Mouse (Mus musculus) midbrain, embryonic 12.5 days (tissue): ENCODE data around the gene Fbxl17. TPM values are rescaled to one million over a fixed set of nuclear protein-coding genes. Genes with fewer than 3 reads are reported as not detected.

ENCODE experiments used
- ATAC-seq: fragments of 200-750 bp; cut with Nextera tagmentation; 2 replicates; pipeline ENCODE4 v1.8.0; 2017; ENCODE audit warnings: low read depth, moderate TSS enrichment, moderate library complexity; ENCODE audit not compliant: low FRiP score
- H3K27ac ChIP-seq: fragments of 300-500 bp; sonication (generic); replicated peaks from 2 replicates; pipeline ENCODE4 v1.5.1; 2016; ENCODE audit warnings: mild to moderate bottlenecking
- H3K27me3 ChIP-seq: fragments of 300-500 bp; sonication (generic); 2 replicates; pipeline ENCODE4 v1.6.1; 2016; ENCODE audit warnings: mild to moderate bottlenecking
- H3K36me3 ChIP-seq: fragments of 300-500 bp; sonication (generic); 2 replicates; pipeline ENCODE4 v1.6.1; 2016
- H3K4me1 ChIP-seq: fragments of 300-500 bp; sonication (generic); 2 replicates; pipeline ENCODE4 v1.6.1; 2016
- H3K4me2 ChIP-seq: fragments of 300-500 bp; sonication (generic); replicated peaks from 2 replicates; pipeline ENCODE4 v1.6.1; 2016; ENCODE audit warnings: mild to moderate bottlenecking, moderate library complexity
- H3K4me3 ChIP-seq: fragments of 300-500 bp; sonication (generic); 2 replicates; pipeline ENCODE4 v1.5.1; 2016; ENCODE audit warnings: mild to moderate bottlenecking
- H3K9ac ChIP-seq: fragments of 300-500 bp; sonication (generic); replicated peaks from 2 replicates; pipeline ENCODE4 v1.6.1; 2016; ENCODE audit warnings: mild to moderate bottlenecking, moderate library complexity
- H3K9me3 ChIP-seq: fragments of 300-500 bp; sonication (generic); 2 replicates; pipeline ENCODE4 v1.6.1; 2016; ENCODE audit warnings: mild to moderate bottlenecking
- WGBS: fragments of 180-500 bp; shearing (Covaris S2); methylation state at CpG from one replicate; pipeline ENCODE4 v1.1.7; 2016; 5-methylcytosine and 5-hydroxymethylcytosine counted together
- polyA plus RNA-seq: library from polyadenylated mRNA; unstranded; fragments of >200 nt; fragmentation: Nextera tagmentation; extraction: Ambion mirVana; gene quantifications from 2 replicates; pipeline ENCODE4 v1.2.1, GENCODE M21; 2016

Gene Fbxl17
- polyA plus RNA-seq, 1 experiment from 2014 or later: 37.1 TPM

DNA sequence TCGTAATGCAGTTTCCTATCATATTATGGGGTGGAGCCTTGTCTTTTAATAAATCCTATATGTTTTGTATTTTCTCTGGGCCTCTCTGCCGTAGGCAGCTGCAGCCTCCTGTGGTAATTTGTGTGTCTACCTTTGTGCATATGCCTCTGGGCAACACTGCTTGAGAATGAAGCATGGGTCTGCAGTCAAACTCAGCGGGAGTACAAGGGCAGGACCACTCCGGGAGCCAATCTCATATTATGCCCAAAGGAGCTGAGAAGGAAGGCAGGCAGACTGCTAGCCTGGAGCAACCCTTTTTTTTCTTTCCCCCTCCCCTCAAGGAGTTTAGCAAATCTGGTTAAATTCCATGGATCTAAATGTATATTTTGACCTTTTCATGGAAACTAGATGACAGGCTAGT is 392.3 kb downstream of the Fbxl17 start:
- 55% methylated on average over 4 of the region's 4 CpGs for WGBS
- Histone ChIP-seq H3K9me3 (no peaks in the 10 kb centered on the region), H3K4me2 (no peak overlapping the region), H3K4me3 (no peak overlapping the region), H3K4me1 (peaks cover 26% of the 10 kb centered on the region), H3K36me3 (no peaks in the 10 kb centered on the region), H3K27me3 (no peaks in the 10 kb centered on the region), H3K9ac (no peak overlapping the region), H3K27ac (no peak overlapping the region)
- 0 out of 2 replicates have a peak, but pooled peaks have one; percentile 25 for ATAC-seq

DNA sequence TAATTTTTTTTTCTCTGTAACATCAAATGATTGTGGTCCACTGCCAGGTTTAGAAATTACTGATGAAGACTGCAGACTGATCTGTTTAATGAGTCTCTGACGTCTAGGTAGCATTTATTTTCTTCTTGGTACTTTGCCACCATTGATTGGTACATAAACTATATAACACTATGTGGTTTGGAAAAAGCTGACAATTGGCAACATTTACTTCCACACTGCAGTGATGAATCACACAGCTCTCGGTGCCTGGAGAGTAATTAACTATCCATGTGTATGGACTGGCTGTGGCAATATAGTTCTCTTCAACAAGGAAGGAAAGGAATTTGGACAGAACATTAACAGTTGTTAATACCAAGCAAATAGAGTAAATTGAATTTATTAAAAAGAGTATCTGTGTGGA is 404.3 kb downstream of the Fbxl17 start:
- H3K4me1 ChIP-seq: no peaks in the 10 kb centered on the region
- ATAC-seq: no peak

GRCm38 (mm10) chr17:63095017-63095416 is 404.8 kb downstream of the Fbxl17 start:
- no peaks in the 10 kb centered on the region for H3K27me3 ChIP-seq
- no peak overlapping the region for H3K4me3 ChIP-seq
- 91% methylated on average over 4 of the region's 4 CpGs for WGBS
- H3K9ac ChIP-seq: no peak overlapping the region
- H3K36me3 ChIP-seq: no peaks in the 10 kb centered on the region
- H3K27ac ChIP-seq: no peak overlapping the region
- ATAC-seq: no peak
- no peak overlapping the region for H3K4me2 ChIP-seq
- no peaks in the 10 kb centered on the region for H3K4me1 ChIP-seq
- H3K9me3 ChIP-seq: no peaks in the 10 kb centered on the region; the same call in 1 of the 2 replicates

More for the DNA sequence above, 404.3 kb downstream of the Fbxl17 start:
- no peak overlapping the region for H3K4me2 ChIP-seq
- no peaks in the 10 kb centered on the region for H3K36me3 ChIP-seq
- H3K9ac ChIP-seq: no peak overlapping the region
- H3K9me3 ChIP-seq: no peaks in the 10 kb centered on the region; the same call in 1 of the 2 replicates
- no peaks in the 10 kb centered on the region for H3K27me3 ChIP-seq
- no peak overlapping the region for H3K27ac ChIP-seq
- 86% methylated on average over 2 of the region's 2 CpGs for WGBS
- no peak overlapping the region for H3K4me3 ChIP-seq

DNA sequence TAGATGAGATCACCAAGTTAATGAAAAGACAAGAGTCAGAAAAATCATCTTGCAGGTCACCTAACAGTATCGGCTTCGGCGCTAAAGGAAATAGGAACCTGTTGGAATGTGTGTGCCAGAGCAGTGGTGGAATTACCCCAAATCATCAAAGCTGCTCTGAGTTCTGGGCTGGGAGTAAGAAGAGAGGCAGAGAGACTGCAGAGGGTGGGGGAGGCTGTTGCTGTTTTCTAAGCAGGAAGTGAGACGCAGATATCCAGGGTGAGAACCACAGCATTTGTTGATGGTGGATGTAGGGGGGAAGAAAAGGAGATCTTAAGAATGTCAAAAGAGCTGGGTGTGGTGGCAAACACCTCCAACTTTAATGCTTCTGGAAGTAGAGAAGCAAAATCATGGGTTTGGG is 406.6 kb downstream of the Fbxl17 start:
- no peak overlapping the region for H3K9ac ChIP-seq
- no peak overlapping the region for H3K4me2 ChIP-seq
- no peak overlapping the region for H3K27ac ChIP-seq
- H3K27me3 ChIP-seq: no peaks in the 10 kb centered on the region
- H3K4me3 ChIP-seq: no peak overlapping the region
- no peaks in the 10 kb centered on the region for H3K9me3 ChIP-seq
- ATAC-seq: no peak
- H3K36me3 ChIP-seq: no peaks in the 10 kb centered on the region
- H3K4me1 ChIP-seq: no peaks in the 10 kb centered on the region
- 82% methylated on average over 4 of the region's 4 CpGs for WGBS

- no peak for ATAC-seq
- Histone ChIP-seq H3K36me3 (no peaks in the 10 kb centered on the region), H3K9me3 (no peaks in the 10 kb centered on the region), H3K4me1 (no peaks in the 10 kb centered on the region), H3K4me3 (no peak overlapping the region), H3K4me2 (no peak overlapping the region), H3K27ac (no peak overlapping the region), H3K27me3 (no peaks in the 10 kb centered on the region), H3K9ac (no peak overlapping the region)
- WGBS: 74% methylated on average over 6 of the region's 6 CpGs
These were observed 407.0 kb downstream of the Fbxl17 start for GRCm38 (mm10) chr17:63092774-63093173.

DNA sequence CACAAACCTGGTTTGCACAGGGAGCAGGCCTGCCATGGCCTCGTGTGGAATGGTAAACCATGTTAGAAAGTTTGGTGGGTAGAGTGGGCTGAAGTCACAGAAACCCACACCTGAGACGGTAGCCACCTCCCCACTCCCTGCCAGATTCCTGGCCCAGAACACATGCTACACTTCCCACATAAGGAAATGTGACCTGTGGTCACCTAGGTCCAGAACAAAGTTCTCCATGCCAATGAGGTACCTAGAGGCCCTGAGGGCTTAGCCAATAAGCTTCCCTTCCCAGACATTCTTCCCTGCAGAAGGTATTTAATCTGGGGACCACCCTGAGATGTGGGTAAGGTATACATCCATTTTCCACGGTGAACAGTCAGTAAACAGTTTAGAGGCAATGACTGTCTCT is 409.7 kb downstream of the Fbxl17 start:
- Histone ChIP-seq H3K9me3 (no peaks in the 10 kb centered on the region), H3K4me3 (no peak overlapping the region), H3K4me2 (no peak overlapping the region), H3K4me1 (no peaks in the 10 kb centered on the region), H3K27ac (no peak overlapping the region), H3K27me3 (no peaks in the 10 kb centered on the region), H3K36me3 (no peaks in the 10 kb centered on the region), H3K9ac (no peak overlapping the region)
- WGBS: 90% methylated on average over 3 of the region's 3 CpGs
- ATAC-seq: no peak

DNA sequence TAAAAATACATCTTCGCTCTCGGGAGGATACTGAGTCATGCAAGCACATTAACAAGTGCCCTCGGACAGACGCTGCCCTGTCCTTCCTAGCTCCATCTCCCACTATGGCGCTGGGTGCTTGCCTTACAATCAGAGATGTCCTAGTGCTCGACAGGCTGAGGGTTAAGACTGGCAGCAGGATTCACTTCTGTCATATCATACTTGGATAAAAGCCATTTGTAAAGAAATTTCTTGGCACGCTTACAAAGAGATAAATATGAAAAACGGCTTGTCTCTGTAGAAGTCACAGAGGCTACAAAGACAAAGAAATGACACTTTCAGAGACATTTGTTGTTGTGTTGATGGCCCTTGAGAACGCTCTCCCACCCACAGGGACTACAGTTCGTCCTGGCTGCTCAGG is 412.6 kb downstream of the Fbxl17 start:
- Histone ChIP-seq H3K4me2 (no peak overlapping the region), H3K27me3 (0 out of 2 replicates have a peak, but pooled peaks cover 4% of the 10 kb centered on the region), H3K4me1 (no peaks in the 10 kb centered on the region), H3K9me3 (no peaks in the 10 kb centered on the region), H3K4me3 (no peak overlapping the region), H3K9ac (no peak overlapping the region), H3K27ac (no peak overlapping the region), H3K36me3 (no peaks in the 10 kb centered on the region)
- 90% methylated on average over 10 of the region's 10 CpGs for WGBS
- no peak for ATAC-seq

DNA sequence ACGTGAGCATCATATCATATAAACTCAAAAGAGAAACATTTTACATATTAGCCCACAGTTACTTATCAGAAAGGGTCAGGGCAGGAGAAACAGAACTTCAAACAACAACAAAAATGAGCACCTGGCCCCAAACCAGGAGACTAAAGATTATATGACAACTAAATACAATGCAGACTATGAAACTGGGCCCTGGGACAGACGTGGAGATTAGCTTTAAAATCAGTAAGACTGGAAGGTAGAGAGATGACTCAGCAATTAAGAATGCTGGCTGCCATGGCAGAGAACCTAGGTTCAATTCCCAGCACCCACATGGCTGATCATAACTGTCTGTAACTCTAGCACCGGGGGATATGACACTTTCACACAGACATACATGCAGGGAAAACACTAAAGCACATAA is 413.3 kb downstream of the Fbxl17 start:
- Histone ChIP-seq H3K4me3 (no peak overlapping the region), H3K4me2 (no peak overlapping the region), H3K27me3 (0 out of 2 replicates have a peak, but pooled peaks cover 4% of the 10 kb centered on the region), H3K27ac (no peak overlapping the region), H3K36me3 (no peaks in the 10 kb centered on the region), H3K9ac (no peak overlapping the region), H3K4me1 (no peaks in the 10 kb centered on the region), H3K9me3 (no peaks in the 10 kb centered on the region)
- 74% methylated on average over 3 of the region's 3 CpGs for WGBS
- no peak for ATAC-seq

DNA sequence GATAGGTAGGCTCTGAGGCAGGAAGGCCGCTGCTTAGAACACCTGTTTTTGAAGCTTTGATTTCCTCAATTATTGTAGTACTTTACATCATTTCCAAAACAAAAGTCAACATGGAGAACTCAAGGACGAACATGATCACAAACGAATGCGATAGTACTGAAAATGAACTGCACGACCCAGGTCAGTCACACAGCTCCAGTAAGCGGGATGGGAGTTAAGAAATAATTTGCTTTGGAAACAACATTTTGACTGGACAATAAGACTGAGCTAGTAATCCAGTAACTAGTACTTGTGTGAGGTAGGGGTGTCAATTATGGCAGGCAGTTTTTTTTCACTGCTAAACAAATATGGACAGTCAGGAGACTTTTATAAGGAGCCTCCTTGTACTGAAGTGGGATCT is 414.6 kb downstream of the Fbxl17 start:
- H3K4me3 ChIP-seq: no peak overlapping the region
- WGBS: 95% methylated on average over 6 of the region's 6 CpGs
- no peak for ATAC-seq
- no peaks in the 10 kb centered on the region for H3K9me3 ChIP-seq
- no peaks in the 10 kb centered on the region for H3K36me3 ChIP-seq
- H3K9ac ChIP-seq: no peak overlapping the region
- no peaks in the 10 kb centered on the region for H3K4me1 ChIP-seq
- H3K27me3 ChIP-seq: 0 out of 2 replicates have a peak, but pooled peaks cover 4% of the 10 kb centered on the region
- H3K4me2 ChIP-seq: no peak overlapping the region
- H3K27ac ChIP-seq: no peak overlapping the region

GRCm38 (mm10) chr17:63079087-63079486 is 420.7 kb downstream of the Fbxl17 start:
- ATAC-seq: no peak
- Histone ChIP-seq H3K4me3 (no peak overlapping the region), H3K4me1 (peaks cover 37% of the 10 kb centered on the region), H3K27me3 (peaks cover 11% of the 10 kb centered on the region; the same call in 1 of the 2 replicates), H3K36me3 (no peaks in the 10 kb centered on the region), H3K4me2 (no peak overlapping the region), H3K9me3 (no peaks in the 10 kb centered on the region), H3K27ac (no peak overlapping the region), H3K9ac (no peak overlapping the region)
- 61% methylated on average over 5 of the region's 5 CpGs for WGBS

DNA sequence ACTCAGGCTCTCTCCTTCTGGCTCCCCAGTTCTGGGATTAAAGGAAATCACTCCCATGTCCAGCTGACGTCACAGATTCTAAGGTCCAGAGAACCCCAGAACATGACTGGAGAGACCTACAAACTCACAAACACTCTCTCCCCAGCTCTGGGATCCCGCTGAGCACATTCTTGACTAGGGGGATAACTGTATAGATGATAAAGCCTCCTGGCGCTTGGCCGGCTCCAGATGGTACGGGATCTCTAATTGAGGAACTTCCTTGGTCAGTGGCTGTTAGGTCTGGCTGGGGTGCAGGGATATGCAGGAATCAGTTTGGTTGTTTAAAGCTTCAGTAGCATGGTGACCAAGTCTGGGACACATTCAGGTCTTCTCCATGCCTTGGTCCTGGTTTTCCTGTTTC is 422.3 kb downstream of the Fbxl17 start:
- H3K9ac ChIP-seq: no peak overlapping the region
- H3K4me3 ChIP-seq: no peak overlapping the region
- peaks cover 17% of the 10 kb centered on the region for H3K27me3 ChIP-seq
- no peak for ATAC-seq
- no peaks in the 10 kb centered on the region for H3K9me3 ChIP-seq
- H3K4me1 ChIP-seq: peaks cover 43% of the 10 kb centered on the region
- 49% methylated on average over 5 of the region's 5 CpGs for WGBS
- no peak overlapping the region for H3K27ac ChIP-seq
- no peak overlapping the region for H3K4me2 ChIP-seq
- H3K36me3 ChIP-seq: no peaks in the 10 kb centered on the region

DNA sequence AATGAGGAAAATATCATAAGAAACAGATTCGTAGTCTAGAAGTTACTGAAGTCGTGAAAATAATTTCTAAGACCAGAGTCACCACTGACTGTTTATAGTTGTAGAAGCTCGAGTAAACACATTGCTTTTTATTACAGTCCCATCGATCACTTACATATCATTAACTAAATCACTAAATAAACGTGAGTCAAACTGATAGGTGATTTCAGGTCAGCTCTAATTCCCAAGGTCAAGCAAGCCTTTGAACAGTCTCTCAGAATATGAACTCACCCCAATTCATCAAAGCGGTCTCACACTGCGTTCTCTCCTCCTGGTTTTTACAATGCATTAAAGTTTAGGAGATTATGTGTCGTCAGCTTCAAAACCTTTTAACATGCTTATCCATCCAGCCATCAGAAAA is 423.2 kb downstream of the Fbxl17 start:
- Histone ChIP-seq H3K27me3 (peaks cover 18% of the 10 kb centered on the region), H3K36me3 (no peaks in the 10 kb centered on the region), H3K9me3 (no peaks in the 10 kb centered on the region), H3K4me3 (no peak overlapping the region), H3K4me1 (peaks cover 44% of the 10 kb centered on the region), H3K9ac (no peak overlapping the region), H3K27ac (no peak overlapping the region), H3K4me2 (no peak overlapping the region; the same call in 1 of the 2 replicates)
- 36% methylated on average over 8 of the region's 8 CpGs for WGBS
- ATAC-seq: no peak

GRCm38 (mm10) chr17:63076037-63076426 is 423.8 kb downstream of the Fbxl17 start:
- Histone ChIP-seq H3K27ac (0 out of 2 replicates have a peak overlapping the region, but pooled peaks have one; percentile 1), H3K9me3 (no peaks in the 10 kb centered on the region), H3K27me3 (peaks cover 21% of the 10 kb centered on the region), H3K4me3 (no peak overlapping the region), H3K9ac (no peak overlapping the region), H3K4me2 (no peak overlapping the region; the same call in 1 of the 2 replicates), H3K4me1 (peaks cover 50% of the 10 kb centered on the region), H3K36me3 (no peaks in the 10 kb centered on the region)
- 39% methylated on average over 8 of the region's 8 CpGs for WGBS
- no peak for ATAC-seq
